Mouse (Mus musculus) CH12.LX (cell line): ENCODE data around the gene Hlx. TPM values are rescaled to one million over a fixed set of nuclear protein-coding genes. Genes with fewer than 3 reads are reported as not detected.

ENCODE experiments used
- DNase-seq: peaks from one replicate; pipeline ENCODE4 v3.0.0-alpha.2; 2013; ENCODE audit errors: extremely low read depth
- H3K27ac ChIP-seq: 2 replicates; pipeline ENCODE4 v1.5.1; 2012; ENCODE audit warnings: low read depth, mild to moderate bottlenecking, control low read depth, moderate library complexity; ENCODE audit not compliant: insufficient read depth
- H3K27me3 ChIP-seq: replicated peaks from 2 replicates; pipeline ENCODE3; 2012; ENCODE audit warnings: inconsistent platforms
- H3K36me3 ChIP-seq, 2 experiments: replicated peaks in 1 of 2; 2 replicates each; pipeline versions ENCODE3 to v1.6.1; 2012; ENCODE audit warnings: inconsistent platforms in 1 of 2, low read length in 1 of 2, mild to moderate bottlenecking in 1 of 2, mixed read lengths in 1 of 2, moderate library complexity in 1 of 2; ENCODE audit not compliant: control insufficient read depth in 1 of 2, insufficient read depth in 1 of 2
- H3K4me1 ChIP-seq, 2 experiments: 2 replicates each; pipeline ENCODE4 v1.6.1; 2012; ENCODE audit warnings: inconsistent platforms in 1 of 2, moderate library complexity in 1 of 2; ENCODE audit not compliant: insufficient read depth in 2 of 2, control insufficient read depth in 1 of 2
- H3K4me2 ChIP-seq: 2 replicates; pipeline ENCODE4 v1.6.1; 2012; ENCODE audit warnings: low read depth, mild to moderate bottlenecking, control low read depth; ENCODE audit not compliant: poor library complexity, insufficient read depth, severe bottlenecking
- H3K4me3 ChIP-seq, 3 experiments: fragments of 150-350 bp in 1 of 3; sonication (generic) in 1 of 3; replicated peaks in 1 of 3; 2 replicates each; pipeline versions ENCODE3 to v1.5.1; 2011 to 2012; ENCODE audit warnings: low read depth in 2 of 3, low read length in 2 of 3, mild to moderate bottlenecking in 2 of 3, moderate library complexity in 2 of 3, control low read depth in 1 of 3, improper control_type of control experiment in 1 of 3, inconsistent platforms in 1 of 3, mixed read lengths in 1 of 3; ENCODE audit not compliant: poor library complexity in 1 of 3
- H3K79me2 ChIP-seq: replicated peaks from 2 replicates; pipeline ENCODE4 v1.6.1; 2012; ENCODE audit warnings: mild to moderate bottlenecking, moderate library complexity; ENCODE audit not compliant: control insufficient read depth, poor library complexity, insufficient read depth, severe bottlenecking; ENCODE audit errors: extremely low read depth
- H3K9ac ChIP-seq: 2 replicates; pipeline ENCODE4 v1.6.1; 2012; ENCODE audit warnings: low read depth, mild to moderate bottlenecking, control low read depth, moderate library complexity; ENCODE audit not compliant: insufficient read depth
- H3K9me3 ChIP-seq: replicated peaks from 2 replicates; pipeline ENCODE3; 2012; ENCODE audit warnings: low read length, inconsistent platforms, mixed read lengths
- BHLHE40 ChIP-seq: IDR thresholded peaks from 2 replicates; pipeline ENCODE4 v1.6.1; 2011; ENCODE audit warnings: mild to moderate bottlenecking, low read depth, low read length, improper control_type of control experiment
- CHD1 ChIP-seq: IDR thresholded peaks from 2 replicates; pipeline ENCODE4 v1.6.1; 2012; ENCODE audit warnings: low read depth, low read length, improper control_type of control experiment, inconsistent platforms
- CHD2 ChIP-seq: IDR thresholded peaks from 2 replicates; pipeline ENCODE4 v1.6.1; 2011; ENCODE audit warnings: low read length, improper control_type of control experiment
- CTCF ChIP-seq, 2 experiments: IDR thresholded peaks in 1 of 2; conservative IDR thresholded peaks in 1 of 2; 2 replicates each; pipeline ENCODE4 v1.5.1; 2011 to 2012; ENCODE audit warnings: low read depth in 2 of 2, low read length in 2 of 2, improper control_type of control experiment in 1 of 2, inconsistent platforms in 1 of 2, mild to moderate bottlenecking in 1 of 2, moderate library complexity in 1 of 2
- ELF1 ChIP-seq: IDR thresholded peaks from 2 replicates; pipeline ENCODE4 v1.6.1; 2014; ENCODE audit warnings: low read depth, mild to moderate bottlenecking, inconsistent platforms, low read length, improper control_type of control experiment
- EP300 ChIP-seq: IDR thresholded peaks from 2 replicates; pipeline ENCODE4 v1.6.1; 2011; ENCODE audit warnings: low read length, improper control_type of control experiment
- ETS1 ChIP-seq: conservative IDR thresholded peaks from 2 replicates; pipeline ENCODE4 v1.6.1; 2012; ENCODE audit warnings: low read depth, mild to moderate bottlenecking, inconsistent platforms, low read length, improper control_type of control experiment, moderate library complexity
- GABPA ChIP-seq: IDR thresholded peaks from 2 replicates; pipeline ENCODE4 v1.6.1; 2012; ENCODE audit warnings: low read depth, low read length, improper control_type of control experiment, inconsistent platforms; ENCODE audit not compliant: insufficient replicate concordance
- JUN ChIP-seq: IDR thresholded peaks from 2 replicates; pipeline ENCODE4 v1.6.1; 2011; ENCODE audit warnings: low read depth, mild to moderate bottlenecking, low read length, improper control_type of control experiment, moderate library complexity; ENCODE audit not compliant: insufficient read depth
- JUND ChIP-seq: conservative IDR thresholded peaks from 2 replicates; pipeline ENCODE4 v1.6.1; 2011; ENCODE audit warnings: low read depth, low read length, improper control_type of control experiment
- MAZ ChIP-seq: IDR thresholded peaks from 2 replicates; pipeline ENCODE4 v1.6.1; 2012; ENCODE audit warnings: low read depth, mild to moderate bottlenecking, inconsistent platforms, low read length, improper control_type of control experiment, moderate library complexity
- MEF2A ChIP-seq: IDR thresholded peaks from 2 replicates; pipeline ENCODE4 v1.6.1; 2014; ENCODE audit warnings: low read depth, mild to moderate bottlenecking, inconsistent platforms, low read length, improper control_type of control experiment, borderline replicate concordance
- MYC ChIP-seq: IDR thresholded peaks from 2 replicates; pipeline ENCODE4 v1.6.1; 2011; ENCODE audit warnings: low read depth, mild to moderate bottlenecking, improper control_type of control experiment, low read length
- NELFE ChIP-seq: IDR thresholded peaks from 2 replicates; pipeline ENCODE4 v1.6.1; 2011; ENCODE audit warnings: low read depth, low read length, improper control_type of control experiment
- PAX5 ChIP-seq: IDR thresholded peaks from 2 replicates; pipeline ENCODE4 v1.6.1; 2012; ENCODE audit warnings: low read length, inconsistent platforms, mixed read lengths
- POLR2A ChIP-seq: IDR thresholded peaks from 2 replicates; pipeline ENCODE4 v1.6.1; 2011; ENCODE audit warnings: low read depth, mild to moderate bottlenecking, improper control_type of control experiment, low read length
- POLR2AphosphoS2 ChIP-seq: IDR thresholded peaks from 2 replicates; pipeline ENCODE4 v1.6.1; 2011; ENCODE audit warnings: low read depth, low read length, improper control_type of control experiment
- RAD21 ChIP-seq: IDR thresholded peaks from 2 replicates; pipeline ENCODE4 v1.6.1; 2011; ENCODE audit warnings: low read depth, mild to moderate bottlenecking, low read length, improper control_type of control experiment, moderate library complexity
- RCOR1 ChIP-seq: conservative IDR thresholded peaks from 2 replicates; pipeline ENCODE4 v1.6.1; 2012; ENCODE audit warnings: low read depth, mild to moderate bottlenecking, inconsistent platforms, low read length, improper control_type of control experiment
- SIN3A ChIP-seq: IDR thresholded peaks from 2 replicates; pipeline ENCODE4 v1.6.1; 2012; ENCODE audit warnings: low read length, improper control_type of control experiment, inconsistent platforms
- TCF12 ChIP-seq: IDR thresholded peaks from 2 replicates; pipeline ENCODE4 v1.6.1; 2014; ENCODE audit warnings: low read depth, mild to moderate bottlenecking, inconsistent platforms, low read length, improper control_type of control experiment
- UBTF ChIP-seq: IDR thresholded peaks from 2 replicates; pipeline ENCODE4 v1.6.1; 2012; ENCODE audit warnings: low read depth, mild to moderate bottlenecking, inconsistent platforms, low read length, improper control_type of control experiment, moderate library complexity
- ZKSCAN1 ChIP-seq: IDR thresholded peaks from 2 replicates; pipeline ENCODE4 v1.6.1; 2012; ENCODE audit warnings: low read depth, inconsistent platforms, low read length, improper control_type of control experiment, borderline replicate concordance
- ZNF384 ChIP-seq: IDR thresholded peaks from 2 replicates; pipeline ENCODE4 v1.6.1; 2012; ENCODE audit warnings: low read depth, low read length, improper control_type of control experiment, inconsistent platforms
- dilution Hi-C: fragments of 300-500 bp; cut with MboI; formaldehyde crosslinking; loops from 2 replicates; pipeline ENCODE4 v1.14.3; 2020; ENCODE audit warnings: low sequenced_read_pairs; ENCODE audit not compliant: extremely low pct_unique_long_range_greater_than_20kb, extremely low pct_ligation_motif_present
- in situ Hi-C: fragments of 300-500 bp; cut with MboI; formaldehyde crosslinking; loops from 3 replicates; pipeline ENCODE4 v1.14.3; 2019; ENCODE audit warnings: low sequenced_read_pairs, low pct_ligation_motif_present, low pct_unique_long_range_greater_than_20kb, mixed read lengths
- polyA plus RNA-seq: library from polyadenylated mRNA; unstranded; fragments of >175 nt; gene quantifications from 2 replicates; pipeline ENCODE4 v1.2.1, GENCODE M21; 2012; ENCODE audit warnings: low read depth; ENCODE audit not compliant: insufficient read length
- total RNA-seq, 2 experiments: library from RNA; depleted of rRNA; stranded (reverse); fragments of 300-350 nt in 1 of 2; fragments of >200 nt in 1 of 2; gene quantifications; 2 replicates each; pipeline ENCODE4 v1.2.3; 2012 to 2014

Gene Hlx
- total and polyA plus RNA-seq, 3 experiments = 0.34 to 1.1 (median 0.64) TPM

DNA sequence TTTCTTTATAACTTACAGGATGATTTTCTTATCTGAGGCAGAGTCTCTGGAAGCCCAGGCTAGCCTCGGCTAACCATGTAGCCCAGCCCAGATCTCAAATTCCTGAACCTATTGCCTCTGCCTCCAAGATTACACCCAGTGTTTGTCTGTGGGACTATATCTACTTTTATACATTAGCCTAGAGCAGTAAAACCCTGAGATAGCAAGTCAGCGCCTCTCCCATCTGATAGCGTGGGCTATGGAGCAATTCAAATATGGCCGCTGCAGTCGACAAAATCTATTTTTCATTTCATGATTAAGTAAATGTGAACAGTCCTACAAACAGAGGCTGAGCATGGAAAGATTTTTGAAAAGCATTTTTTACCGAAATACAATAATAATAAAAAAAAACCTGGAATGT is 16.7 kb downstream of the Hlx start:
- Histone ChIP-seq H3K4me2 (no peak overlapping the region), H3K4me1 (no peaks in the 10 kb centered on the region), H3K4me3 (no peak overlapping the region), H3K79me2 (no peaks in the 10 kb centered on the region), H3K27me3 (no peaks in the 10 kb centered on the region), H3K9ac (no peak overlapping the region), H3K36me3 (no peaks in the 10 kb centered on the region), H3K27ac (no peak overlapping the region), H3K9me3 (peaks cover 3% of the 10 kb centered on the region)
- in situ Hi-C loops = no loop called here
- TF ChIP-seq ETS1 (no peak), NELFE (no peak), SIN3A (no peak), MYC (no peak), MAZ (no peak), CHD1 (no peak), JUND (no peak), PAX5 (no peak), ZKSCAN1 (no peak), JUN (no peak), ELF1 (no peak), RAD21 (no peak), TCF12 (no peak)
- DNase-seq = no peak
- dilution Hi-C loops = no loop called here

DNA sequence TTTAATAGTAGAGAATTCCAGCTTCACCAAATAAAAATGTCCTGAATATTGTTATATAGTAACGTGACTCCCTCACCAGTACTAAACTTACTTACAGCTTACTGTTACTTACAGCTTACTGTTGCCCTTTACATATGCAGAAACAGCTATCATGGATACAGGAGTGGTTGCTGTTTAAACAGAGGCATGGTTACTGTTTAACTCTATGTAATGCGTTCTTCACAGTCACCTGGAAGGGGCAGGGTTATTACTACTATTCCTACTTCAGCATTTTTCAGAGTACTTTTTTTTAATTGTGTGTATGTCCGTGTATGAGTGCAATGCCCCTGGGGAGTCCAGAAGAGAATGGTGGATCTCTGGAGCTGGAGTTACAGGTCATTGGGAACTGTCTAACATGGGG is 17.9 kb downstream of the Hlx start:
- no peak overlapping the region for H3K9ac ChIP-seq
- in situ Hi-C loops (no loop called here), dilution Hi-C loops (no loop called here)
- H3K4me3 ChIP-seq = no peak overlapping the region
- H3K9me3 ChIP-seq = peaks cover 3% of the 10 kb centered on the region
- no peaks in the 10 kb centered on the region for H3K4me1 ChIP-seq
- no peaks in the 10 kb centered on the region for H3K36me3 ChIP-seq
- no peaks in the 10 kb centered on the region for H3K27me3 ChIP-seq
- H3K27ac ChIP-seq = no peak overlapping the region
- TF ChIP-seq MEF2A = no peak
- TF ChIP-seq ETS1 = no peak
- TF ChIP-seq ELF1 = no peak
- no peak for TF ChIP-seq CHD1
- TF ChIP-seq POLR2AphosphoS2 = no peak
- TF ChIP-seq EP300 = no peak
- no peak for TF ChIP-seq CHD2
- no peak for TF ChIP-seq CTCF (conservative IDR thresholded peaks at IDR 0.05 in 1 of 2, IDR thresholded peaks at IDR 0.05 in 1 of 2; ENCODE audit: low read depth in 2 of 2, low read length in 2 of 2)
- TF ChIP-seq PAX5 = no peak
- no peak for TF ChIP-seq POLR2A
- no peak for TF ChIP-seq ZNF384
- TF ChIP-seq UBTF = no peak
- no peak for TF ChIP-seq BHLHE40
- no peak for TF ChIP-seq GABPA
- no peak for TF ChIP-seq MAZ
- TF ChIP-seq RCOR1 = no peak
- H3K79me2 ChIP-seq = no peaks in the 10 kb centered on the region
- no peak overlapping the region for H3K4me2 ChIP-seq
- DNase-seq = no peak
